In the genomic region with DNA sequence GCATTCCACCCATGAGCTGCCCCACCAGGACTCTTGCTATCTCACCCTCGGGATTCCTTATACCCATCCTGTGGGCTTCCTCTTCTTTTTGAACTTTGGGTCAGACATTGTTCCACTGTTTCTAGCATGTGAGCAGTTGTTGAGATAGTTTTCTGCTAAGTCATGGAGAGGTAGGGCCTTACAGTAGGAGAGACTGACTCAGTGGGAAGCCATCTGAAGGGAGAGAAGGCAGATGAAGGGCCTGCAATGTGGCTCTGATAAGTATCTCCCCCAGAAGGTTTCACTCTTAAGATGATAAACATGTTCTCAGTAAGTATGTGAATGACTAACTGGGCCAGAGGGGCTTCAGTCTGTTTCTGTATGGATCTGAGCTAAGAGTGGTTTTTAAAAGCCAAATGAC, we compare ENCODE assay signal across 32 mouse cellular contexts. TPM values are rescaled to one million over a fixed set of nuclear protein-coding genes. Genes with fewer than 3 reads are reported as not detected.
DNase-seq lines count a peak whose midpoint lies in the region; ATAC-seq and TF ChIP-seq lines count a peak whose summit lies in the region.
"Had no signal": no experiment of that assay in that cellular context is flagged by ENCODE, and none has a peak within 500 bp of the region (broad histone marks: within the 10 kb centered on the region; RNA-seq: fewer than 3 reads in every experiment).

No protein-coding gene starts in this region.

- no peak overlapping the region for H3K4me2 ChIP-seq in forebrain, embryonic 11.5 days (ENCODE audit: low read depth, low read length, severe bottlenecking)
- H3K4me2 ChIP-seq: embryonic facial prominence, embryonic 13.5 days; heart, embryonic 12.5 days; heart, embryonic 15.5 days; hindbrain, embryonic 14.5 days had no signal

- no peaks in the 10 kb centered on the region for H3K27me3 ChIP-seq in forebrain, embryonic 11.5 days (ENCODE audit: control insufficient read depth, insufficient read depth, low read length)
- H3K27me3 ChIP-seq: CH12.LX; embryonic facial prominence, embryonic 13.5 days; heart, embryonic 12.5 days; heart, embryonic 15.5 days had no signal

- H3K36me3 ChIP-seq in forebrain, embryonic 11.5 days (ENCODE audit: control insufficient read depth, insufficient read depth, low read length) = no peaks in the 10 kb centered on the region
- H3K36me3 ChIP-seq: embryonic facial prominence, embryonic 10.5 days; embryonic facial prominence, embryonic 13.5 days; forebrain, embryonic 10.5 days; heart, embryonic 12.5 days; heart, embryonic 15.5 days had no signal

- H3K27ac ChIP-seq in embryonic fibroblast, embryonic 13.5 days (ENCODE audit: insufficient read depth, low read length) = peak overlapping the region; percentile 73
- H3K27ac ChIP-seq in forebrain, embryonic 11.5 days (ENCODE audit: low read depth, low read length) = no peak overlapping the region
- H3K27ac ChIP-seq: embryonic facial prominence, embryonic 10.5 days; heart, embryonic 15.5 days; hindbrain, embryonic 14.5 days; hindbrain, postnatal 0 days had no signal

- ATAC-seq in forebrain, embryonic 11.5 days (replicated peaks; ENCODE audit: low FRiP score) = no peak
- ATAC-seq: forebrain, embryonic 14.5 days; forebrain, postnatal 0 days; hindbrain, postnatal 0 days; inflammation-experienced regulatory T-cells, adult 6 months had no signal

- WGBS in forebrain, embryonic 11.5 days = 73% methylated on average over 1 of the region's 1 CpGs

- H3K9me3 ChIP-seq in forebrain, embryonic 11.5 days (ENCODE audit: control insufficient read depth, low read length) = no peaks in the 10 kb centered on the region
- H3K9me3 ChIP-seq: embryonic facial prominence, embryonic 10.5 days; embryonic facial prominence, embryonic 13.5 days; forebrain, embryonic 10.5 days; heart, embryonic 12.5 days; heart, embryonic 15.5 days had no signal

- no peak overlapping the region for H3K4me3 ChIP-seq in embryonic fibroblast, embryonic 13.5 days (ENCODE audit: insufficient read depth, low read length)
- no peak overlapping the region for H3K4me3 ChIP-seq in forebrain, embryonic 11.5 days (ENCODE audit: low read depth, low read length)
- H3K4me3 ChIP-seq: embryonic facial prominence, embryonic 10.5 days; embryonic facial prominence, embryonic 13.5 days; forebrain, embryonic 10.5 days; gastrocnemius, adult 2 months; heart, embryonic 12.5 days; heart, embryonic 15.5 days had no signal

- no peak overlapping the region for H3K9ac ChIP-seq in forebrain, embryonic 11.5 days (ENCODE audit: low read length)
- H3K9ac ChIP-seq: forebrain, postnatal 0 days; heart, embryonic 12.5 days; heart, embryonic 15.5 days; hindbrain, embryonic 14.5 days had no signal

- DNase-seq in 3T3-L1 (ENCODE audit: low read depth, low spot score) (peak; percentile 70), 416B (ENCODE audit: low read depth) (peak; percentile 87), MEL-GATA-1-ER (ENCODE audit: extremely low read depth, low read depth) (peak; percentile 40)
- DNase-seq in right cerebral cortex, postnatal 10 days (ENCODE audit: low spot score in 2 of 2) = no peak
- no peak for DNase-seq in left cerebral cortex, postnatal 10 days (ENCODE audit: extremely low spot score in 1 of 2, low spot score in 2 of 2)
- no peak for DNase-seq in thymus, postnatal 14 days
- DNase-seq in forebrain, embryonic 11.5 days (ENCODE audit: low spot score) = no peak
- DNase-seq: adrenal gland, adult 2 months; adrenal gland, postnatal 14 days; B cell, adult 2 months; cerebellum, adult 11 months; cerebellum, adult 2 months; cerebellum, adult 9-11 months; cerebellum, postnatal 25 days; embryo, embryonic 11 days; forebrain, postnatal 0 days; gastrocnemius, adult 2 months; gastrocnemius, postnatal 14 days; heart, adult 18-20 months; heart, postnatal 14 days; heart, postnatal 4 days had no signal

- TF ChIP-seq POLR2A in embryonic fibroblast, embryonic 13.5 days (IDR thresholded peaks at IDR 0.05; ENCODE audit: low read depth, low read length) = no peak

- no peak for TF ChIP-seq CTCF in embryonic fibroblast, embryonic 13.5 days (IDR thresholded peaks at IDR 0.05; ENCODE audit: borderline replicate concordance, insufficient read depth, low read length)

- intact Hi-C loops in left cerebral cortex, postnatal 10 days (cut with DNase I) = no loop called here

- H3K4me1 ChIP-seq in embryonic fibroblast, embryonic 13.5 days (ENCODE audit: control insufficient read depth, insufficient read depth, low read length) = peaks cover 60% of the 10 kb centered on the region
- H3K4me1 ChIP-seq in forebrain, embryonic 11.5 days (replicated peaks; ENCODE audit: control insufficient read depth, insufficient read depth, low read length) = peaks cover 4% of the 10 kb centered on the region; the same call in 1 of the 2 replicates

RNA-seq across cellular contexts. Expression of a gene that starts 7.9 kb away (rescaled TPM):
- 451 and 719 TPM in 2 replicates for polyA plus RNA-seq in embryonic fibroblast, embryonic 13.5 days (2011; ENCODE audit: insufficient read length, low read depth, missing spikeins)
- 10 to 100 TPM; 28.3 to 36.7 TPM for total RNA-seq in left cerebral cortex, postnatal 10 days (2021)
- 28.0 and 33.4 TPM in 2 replicates for polyA plus RNA-seq in forebrain, embryonic 11.5 days (2014; fragmentation: Nextera tagmentation; extraction: Ambion mirVana)

Comparison
In these comparisons a context has a peak if more than half of its experiments do, and no peak if none do; other contexts are left out.
1. DNase-seq: peak in 3T3-L1 (single experiment), 416B (single experiment) and MEL-GATA-1-ER (single experiment); none in right cerebral cortex, postnatal 10 days (0 of 2), left cerebral cortex, postnatal 10 days (0 of 2), thymus, postnatal 14 days (single experiment) and forebrain, embryonic 11.5 days (single experiment).
2. RNA of a gene that starts 7.9 kb away (polyA plus RNA-seq): 451 to 719 TPM in embryonic fibroblast, embryonic 13.5 days; 28.0 to 33.4 TPM in forebrain, embryonic 11.5 days; every median in the first group is over 10 times any median in the second.